Mouse (Mus musculus) C2C12 (cell line): ENCODE results near the gene Slc12a5.

Experiments used
- CEBPB ChIP-seq: IDR thresholded peaks from one replicate; pipeline ENCODE4 v1.6.1; 2011; ENCODE audit warnings: low read depth, mild to moderate bottlenecking, control low read depth, moderate library complexity
- CTCF ChIP-seq: IDR thresholded peaks from one replicate; pipeline ENCODE4 v1.5.1; 2011; ENCODE audit not compliant: control insufficient read depth, insufficient read depth, insufficient read length
- MYOD1 ChIP-seq: IDR thresholded peaks from one replicate; pipeline ENCODE4 v1.6.1; 2011; ENCODE audit warnings: low read depth; ENCODE audit not compliant: control insufficient read depth, insufficient read length
- USF1 ChIP-seq: IDR thresholded peaks from one replicate; pipeline ENCODE4 v1.6.1; 2011; ENCODE audit warnings: low read depth, mild to moderate bottlenecking, control low read depth, moderate library complexity

DNA sequence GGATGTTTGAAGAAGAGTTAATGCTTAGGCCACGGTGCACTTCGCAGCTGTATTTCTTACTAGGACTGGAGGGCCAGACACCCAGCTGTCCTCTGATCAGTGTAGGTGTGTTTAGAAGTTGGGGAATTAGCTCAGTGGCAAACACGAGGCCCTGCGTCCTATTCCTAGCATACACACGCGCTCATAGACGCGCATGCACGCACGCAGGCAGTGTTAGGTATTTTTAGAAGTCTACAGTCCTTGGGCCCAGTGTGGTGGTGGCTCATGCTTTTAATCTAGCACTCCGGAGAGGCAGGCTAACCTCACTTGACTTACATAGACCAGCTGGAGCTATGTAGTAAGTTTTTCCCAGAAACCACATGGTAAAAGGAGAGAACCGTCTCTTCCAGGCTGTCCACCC is 48.5 kb upstream of the Slc12a5 start:
- TF ChIP-seq USF1 (no peak), CTCF (no peak), CEBPB (no peak), MYOD1 (no peak)
